Mouse (Mus musculus) testis, adult 2 months (tissue): ENCODE results near the gene Ddo.

ENCODE experiments used
- CTCF ChIP-seq: fragments of 200-500 bp; IDR thresholded peaks from 2 replicates; pipeline ENCODE4 v1.5.1; 2012; ENCODE audit warnings: low read depth, mild to moderate bottlenecking, inconsistent platforms, low read length, moderate library complexity; ENCODE audit not compliant: control insufficient read depth, insufficient read depth, insufficient replicate concordance
- POLR2A ChIP-seq: fragments of 200-500 bp; IDR thresholded peaks from 2 replicates; pipeline ENCODE4 v1.6.1; 2012; ENCODE audit warnings: low read depth, mild to moderate bottlenecking, inconsistent platforms, low read length, moderate library complexity; ENCODE audit not compliant: control insufficient read depth

- TF ChIP-seq CTCF (no peak), POLR2A (no peak)
These were observed 96.6 kb downstream of the Ddo start for GRCm38 (mm10) chr10:40726288-40726902.
